Mouse (Mus musculus) cerebellum, postnatal 14 days (tissue): ENCODE measurements around the gene Grm1.
A peak's percentile ranks its signal among the peaks of the same experiment; 100 is the strongest.

Experiments
- DNase-seq, 2 experiments: peaks; one replicate each; pipeline ENCODE4 v3.0.0; 2021; ENCODE audit warnings: mixed read lengths in 2 of 2

Gene Grm1

GRCm38 (mm10) chr10:10964490-10965150 lies 117.5 kb downstream of the Grm1 start:
- no peak for DNase-seq

GRCm38 (mm10) chr10:10950557-10950956 lies 131.6 kb downstream of the Grm1 start:
- DNase-seq: peak; percentile 20 to 37

GRCm38 (mm10) chr10:10949172-10949571 lies 133.0 kb downstream of the Grm1 start:
- no peak for DNase-seq

GRCm38 (mm10) chr10:10947531-10947930 lies 134.6 kb downstream of the Grm1 start:
- DNase-seq: no peak

GRCm38 (mm10) chr10:10944003-10944402 lies 138.2 kb downstream of the Grm1 start:
- DNase-seq: no peak

GRCm38 (mm10) chr10:10942248-10942647 lies 139.9 kb downstream of the Grm1 start:
- DNase-seq: no peak

GRCm38 (mm10) chr10:10935806-10936205 lies 146.3 kb downstream of the Grm1 start:
- no peak for DNase-seq

- DNase-seq: no peak
Measured at GRCm38 (mm10) chr10:10929672-10930071, 152.5 kb downstream of the Grm1 start.

- DNase-seq: no peak
Measured at GRCm38 (mm10) chr10:10928798-10929366, 153.3 kb downstream of the Grm1 start.

- DNase-seq: no peak
Measured at GRCm38 (mm10) chr10:10917857-10918399, 164.2 kb downstream of the Grm1 start.

- peak in 1 of 2 experiments; percentile 26 for DNase-seq
Measured at GRCm38 (mm10) chr10:10913621-10914020, 168.5 kb downstream of the Grm1 start.

- no peak for DNase-seq
Measured at GRCm38 (mm10) chr10:10890221-10890620, 191.9 kb downstream of the Grm1 start.

GRCm38 (mm10) chr10:10888521-10888920 lies 193.6 kb downstream of the Grm1 start:
- DNase-seq: peak; percentile 44 to 59

- no peak for DNase-seq
Measured at GRCm38 (mm10) chr10:10884992-10885391, 197.2 kb downstream of the Grm1 start.

GRCm38 (mm10) chr10:10872142-10872541 lies 210.0 kb downstream of the Grm1 start:
- no peak for DNase-seq

GRCm38 (mm10) chr10:10870271-10870670 lies 211.9 kb downstream of the Grm1 start:
- DNase-seq: no peak

- no peak for DNase-seq
Measured at GRCm38 (mm10) chr10:10866278-10866677, 215.9 kb downstream of the Grm1 start.

- no peak for DNase-seq
Measured at GRCm38 (mm10) chr10:10864759-10865158, 217.4 kb downstream of the Grm1 start.

- DNase-seq: peak; percentile 75 to 86
Measured at GRCm38 (mm10) chr10:10847376-10848286, 234.5 kb downstream of the Grm1 start.

- no peak for DNase-seq
Measured at GRCm38 (mm10) chr10:10845059-10845685, 237.0 kb downstream of the Grm1 start.

GRCm38 (mm10) chr10:10835406-10835805 lies 246.8 kb downstream of the Grm1 start:
- DNase-seq: peak; percentile 24 to 63

- DNase-seq: peak in 1 of 2 experiments; percentile 45
Measured at GRCm38 (mm10) chr10:10834828-10835227, 247.3 kb downstream of the Grm1 start.

- DNase-seq: peak in 1 of 2 experiments; percentile 53
Measured at GRCm38 (mm10) chr10:10831141-10831540, 251.0 kb downstream of the Grm1 start.
